Mouse (Mus musculus) intestine, postnatal 0 days (tissue): ENCODE measurements around the gene Sned1. TPM values are rescaled to one million over a fixed set of nuclear protein-coding genes. Genes with fewer than 3 reads are reported as not detected.

Source experiments
- ATAC-seq: fragments of 200-750 bp; cut with Nextera tagmentation; 2 replicates; pipeline ENCODE4 v1.8.0; 2017; ENCODE audit warnings: mild to moderate bottlenecking, moderate TSS enrichment, moderate library complexity
- H3K27ac ChIP-seq: fragments of 300-500 bp; sonication (generic); 2 replicates; pipeline ENCODE4 v1.5.1; 2014; ENCODE audit warnings: mild to moderate bottlenecking, low read depth, low read length, moderate library complexity
- H3K27me3 ChIP-seq: fragments of 300-500 bp; sonication (generic); replicated peaks from 2 replicates; pipeline ENCODE4 v1.6.1; 2014; ENCODE audit warnings: low read length, mixed read lengths; ENCODE audit not compliant: control insufficient read depth, insufficient read depth
- H3K36me3 ChIP-seq: fragments of 300-500 bp; sonication (generic); 2 replicates; pipeline ENCODE4 v1.6.1; 2014; ENCODE audit warnings: mild to moderate bottlenecking, moderate library complexity; ENCODE audit not compliant: control insufficient read depth, insufficient read depth
- H3K4me1 ChIP-seq: fragments of 300-500 bp; sonication (generic); replicated peaks from 2 replicates; pipeline ENCODE4 v1.6.1; 2014; ENCODE audit warnings: antibody characterized with exemption, low read length, mixed read lengths; ENCODE audit not compliant: control insufficient read depth, insufficient read depth
- H3K4me2 ChIP-seq: fragments of 300-500 bp; sonication (generic); replicated peaks from 2 replicates; pipeline ENCODE4 v1.6.1; 2014; ENCODE audit warnings: low read depth, mild to moderate bottlenecking, moderate library complexity
- H3K4me3 ChIP-seq: fragments of 300-500 bp; sonication (generic); 2 replicates; pipeline ENCODE4 v1.5.1; 2014; ENCODE audit warnings: low read depth, low read length
- H3K9ac ChIP-seq: fragments of 300-500 bp; sonication (generic); 2 replicates; pipeline ENCODE4 v1.6.1; 2014; ENCODE audit warnings: mild to moderate bottlenecking, low read depth, low read length
- H3K9me3 ChIP-seq: fragments of 300-500 bp; sonication (generic); 2 replicates; pipeline ENCODE4 v1.6.1; 2016; ENCODE audit warnings: mixed run types; ENCODE audit not compliant: control insufficient read depth
- CTCF ChIP-seq: sonication (generic); IDR thresholded peaks from 2 replicates; pipeline ENCODE4 v1.5.1; 2016; ENCODE audit warnings: low read depth, mild to moderate bottlenecking, control low read depth, antibody characterized with exemption, moderate library complexity
- WGBS: fragments of 180-500 bp; shearing (Covaris S2); extraction: QIAGEN DNeasy Blood & Tissue Kit; methylation state at CpG from one replicate; pipeline ENCODE4 v1.1.7; 2014; 5-methylcytosine and 5-hydroxymethylcytosine counted together
- polyA plus RNA-seq: library from polyadenylated mRNA; unstranded; fragments of >200 nt; fragmentation: Nextera tagmentation; extraction: Ambion mirVana; gene quantifications from 2 replicates; pipeline ENCODE4 v1.2.1, GENCODE M21; 2015

Gene Sned1
- polyA plus RNA-seq, 1 experiment from 2014 or later: 0.81 TPM

- Histone ChIP-seq H3K4me1 (no peaks in the 10 kb centered on the region), H3K9ac (no peak overlapping the region)
- 82% methylated on average over 9 of the region's 9 CpGs for WGBS
These were observed 18.7 kb upstream of the Sned1 start for GRCm38 (mm10) chr1:93216839-93217497.

DNA sequence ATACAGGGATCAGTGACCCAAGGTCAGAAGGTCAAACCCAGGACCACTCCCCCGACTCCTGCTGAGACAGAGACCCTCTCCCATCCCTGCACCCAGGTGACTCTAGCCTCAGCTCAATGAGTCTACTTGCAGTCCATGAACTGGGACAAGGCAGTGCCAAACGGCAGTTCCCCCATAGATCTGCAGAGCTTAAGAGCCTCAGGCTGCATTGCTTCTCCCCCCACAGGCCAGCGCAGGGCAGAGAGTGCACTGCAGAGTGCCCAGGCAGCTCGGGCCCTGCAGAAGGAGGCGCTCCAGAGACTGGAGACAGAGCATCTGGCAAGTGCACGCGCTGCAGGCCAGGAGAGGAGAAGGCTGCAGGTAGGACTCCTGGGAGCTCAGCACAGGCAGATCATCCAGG lies 18.1 kb upstream of the Sned1 start:
- Histone ChIP-seq H3K9ac (no peak overlapping the region), H3K27me3 (no peaks in the 10 kb centered on the region), H3K4me1 (no peaks in the 10 kb centered on the region), H3K36me3 (no peaks in the 10 kb centered on the region), H3K27ac (no peak overlapping the region), H3K9me3 (no peaks in the 10 kb centered on the region), H3K4me3 (no peak overlapping the region), H3K4me2 (no peak overlapping the region)
- 74% methylated on average over 7 of the region's 7 CpGs for WGBS
- no peak for TF ChIP-seq CTCF
- ATAC-seq: no peak

More at GRCm38 (mm10) chr1:93216839-93217497, 18.7 kb upstream of the Sned1 start:
- H3K27me3 ChIP-seq: no peaks in the 10 kb centered on the region
- no peaks in the 10 kb centered on the region for H3K9me3 ChIP-seq
- H3K4me3 ChIP-seq: no peak overlapping the region
- H3K27ac ChIP-seq: no peak overlapping the region
- ATAC-seq: no peak
- H3K36me3 ChIP-seq: no peaks in the 10 kb centered on the region
- H3K4me2 ChIP-seq: no peak overlapping the region
- TF ChIP-seq CTCF: no peak

GRCm38 (mm10) chr1:93220776-93221175 lies 14.9 kb upstream of the Sned1 start:
- Histone ChIP-seq H3K4me3 (no peak overlapping the region), H3K36me3 (no peaks in the 10 kb centered on the region), H3K4me1 (0 out of 2 replicates have a peak, but pooled peaks cover 7% of the 10 kb centered on the region), H3K27me3 (peaks cover 3% of the 10 kb centered on the region; the same call in 1 of the 2 replicates), H3K27ac (no peak overlapping the region), H3K9me3 (no peaks in the 10 kb centered on the region), H3K4me2 (no peak overlapping the region), H3K9ac (no peak overlapping the region)
- 66% methylated on average over 7 of the region's 7 CpGs for WGBS
- TF ChIP-seq CTCF: no peak
- no peak for ATAC-seq

GRCm38 (mm10) chr1:93223972-93224371 lies 11.7 kb upstream of the Sned1 start:
- no peaks in the 10 kb centered on the region for H3K36me3 ChIP-seq
- H3K27me3 ChIP-seq: peaks cover 3% of the 10 kb centered on the region; the same call in 1 of the 2 replicates
- no peaks in the 10 kb centered on the region for H3K9me3 ChIP-seq
- WGBS: 6% methylated on average over 18 of the region's 18 CpGs
- peak; percentile 90 for TF ChIP-seq CTCF
- no peak overlapping the region for H3K4me2 ChIP-seq
- ATAC-seq: 0 out of 2 replicates have a peak, but pooled peaks have one; percentile 47
- H3K9ac ChIP-seq: no peak overlapping the region
- 0 out of 2 replicates have a peak, but pooled peaks cover 7% of the 10 kb centered on the region for H3K4me1 ChIP-seq
- H3K27ac ChIP-seq: no peak overlapping the region
- no peak overlapping the region for H3K4me3 ChIP-seq

GRCm38 (mm10) chr1:93225226-93225625 lies 10.4 kb upstream of the Sned1 start:
- Histone ChIP-seq H3K9me3 (no peaks in the 10 kb centered on the region), H3K27me3 (peaks cover 3% of the 10 kb centered on the region; the same call in 1 of the 2 replicates), H3K9ac (no peak overlapping the region), H3K4me2 (no peak overlapping the region), H3K4me1 (0 out of 2 replicates have a peak, but pooled peaks cover 7% of the 10 kb centered on the region), H3K27ac (no peak overlapping the region), H3K36me3 (no peaks in the 10 kb centered on the region), H3K4me3 (no peak overlapping the region)
- TF ChIP-seq CTCF: no peak
- WGBS: 16% methylated on average over 4 of the region's 4 CpGs
- peak; percentile 32; the same call in 1 of the 2 replicates for ATAC-seq

GRCm38 (mm10) chr1:93225731-93226520 lies 9.7 kb upstream of the Sned1 start:
- no peak for TF ChIP-seq CTCF
- H3K4me2 ChIP-seq: no peak overlapping the region
- H3K27ac ChIP-seq: no peak overlapping the region
- WGBS: 81% methylated on average over 5 of the region's 5 CpGs
- H3K4me1 ChIP-seq: 0 out of 2 replicates have a peak, but pooled peaks cover 7% of the 10 kb centered on the region
- peak; percentile 42; the same call in 1 of the 2 replicates for ATAC-seq
- H3K9ac ChIP-seq: no peak overlapping the region
- no peak overlapping the region for H3K4me3 ChIP-seq
- H3K9me3 ChIP-seq: no peaks in the 10 kb centered on the region
- peaks cover 3% of the 10 kb centered on the region; the same call in 1 of the 2 replicates for H3K27me3 ChIP-seq
- H3K36me3 ChIP-seq: no peaks in the 10 kb centered on the region
